Mouse (Mus musculus) kidney, postnatal 0 days (tissue): Measurements from ENCODE around the gene Hist1h2br. TPM values are rescaled to one million over a fixed set of nuclear protein-coding genes. Genes with fewer than 3 reads are reported as not detected.
A peak's percentile ranks its signal among the peaks of the same experiment; 100 is the strongest.
"Not testable (repeated sequence)": the region's sequence is repeated elsewhere in the genome, so short reads cannot be mapped to it uniquely, and the experiment has no call there.

Source experiments
- ATAC-seq: fragments of 200-750 bp; cut with Nextera tagmentation; replicated peaks from 2 replicates; pipeline ENCODE4 v1.8.0; 2017; ENCODE audit warnings: low read depth, moderate number of reproducible peaks, moderate TSS enrichment, moderate library complexity; ENCODE audit not compliant: low FRiP score
- DNase-seq: peaks from one replicate; pipeline ENCODE4 v3.0.0-alpha.2; 2016; ENCODE audit warnings: low spot score
- H3K27ac ChIP-seq: fragments of 300-500 bp; sonication (generic); 2 replicates; pipeline ENCODE4 v1.5.1; 2014; ENCODE audit warnings: mild to moderate bottlenecking
- H3K27me3 ChIP-seq: fragments of 300-500 bp; sonication (generic); 2 replicates; pipeline ENCODE4 v1.6.1; 2014; ENCODE audit warnings: low read length, mixed read lengths; ENCODE audit not compliant: insufficient read depth
- H3K36me3 ChIP-seq: fragments of 300-500 bp; sonication (generic); 2 replicates; pipeline ENCODE4 v1.6.1; 2014; ENCODE audit warnings: low read length, mixed read lengths; ENCODE audit not compliant: insufficient read depth
- H3K4me1 ChIP-seq: fragments of 300-500 bp; sonication (generic); replicated peaks from 2 replicates; pipeline ENCODE4 v1.6.1; 2014; ENCODE audit warnings: antibody characterized with exemption, low read length, mixed read lengths; ENCODE audit not compliant: insufficient read depth
- H3K4me2 ChIP-seq: fragments of 300-500 bp; sonication (generic); 2 replicates; pipeline ENCODE4 v1.6.1; 2014; ENCODE audit warnings: mild to moderate bottlenecking, low read length, moderate library complexity, mixed read lengths
- H3K4me3 ChIP-seq: fragments of 300-500 bp; sonication (generic); replicated peaks from 2 replicates; pipeline ENCODE4 v1.5.1; 2014; ENCODE audit warnings: low read depth, low read length
- H3K9ac ChIP-seq: fragments of 300-500 bp; sonication (generic); 2 replicates; pipeline ENCODE4 v1.6.1; 2014; ENCODE audit warnings: low read depth, low read length
- H3K9me3 ChIP-seq: fragments of 300-500 bp; sonication (generic); replicated peaks from 2 replicates; pipeline ENCODE4 v1.6.1; 2016; ENCODE audit warnings: low read length, inconsistent platforms, mixed read lengths
- CTCF ChIP-seq: IDR thresholded peaks from 2 replicates; pipeline ENCODE4 v1.5.1; 2016; ENCODE audit warnings: antibody characterized with exemption, low read depth, mild to moderate bottlenecking, moderate library complexity
- WGBS: fragments of 180-500 bp; shearing (Covaris S2); extraction: QIAGEN DNeasy Blood & Tissue Kit; methylation state at CpG from one replicate; pipeline ENCODE4 v1.1.7; 2014; 5-methylcytosine and 5-hydroxymethylcytosine counted together
- polyA plus RNA-seq: library from polyadenylated mRNA; unstranded; fragments of >200 nt; fragmentation: Nextera tagmentation; extraction: Ambion mirVana; gene quantifications from 2 replicates; pipeline ENCODE4 v1.2.1, GENCODE M21; 2015

Gene Hist1h2br
- polyA plus RNA-seq, 1 experiment from 2014 or later: 13.2 TPM

GRCm38 (mm10) chr13:21789925-21790324 is 43.6 kb upstream of the Hist1h2br start:
- Histone ChIP-seq H3K9me3 (no peaks in the 10 kb centered on the region), H3K4me1 (no peaks in the 10 kb centered on the region), H3K4me2 (no peak overlapping the region), H3K27me3 (no peaks in the 10 kb centered on the region), H3K27ac (no peak overlapping the region), H3K36me3 (no peaks in the 10 kb centered on the region), H3K9ac (no peak overlapping the region), H3K4me3 (no peak overlapping the region)
- 44% methylated on average over 6 of the region's 6 CpGs for WGBS
- no peak for TF ChIP-seq CTCF
- ATAC-seq (no peak), DNase-seq (no peak)

GRCm38 (mm10) chr13:21790601-21791283 is 42.8 kb upstream of the Hist1h2br start:
- Histone ChIP-seq H3K4me1 (no peaks in the 10 kb centered on the region), H3K4me3 (0 out of 2 replicates have a peak overlapping the region, but pooled peaks have one; percentile 5), H3K9ac (peak overlapping the region; percentile 6; the same call in 1 of the 2 replicates), H3K27ac (no peak overlapping the region), H3K27me3 (no peaks in the 10 kb centered on the region), H3K9me3 (no peaks in the 10 kb centered on the region), H3K36me3 (no peaks in the 10 kb centered on the region), H3K4me2 (peak overlapping the region; percentile 41)
- no peak for TF ChIP-seq CTCF
- 11% methylated on average over 18 of the region's 18 CpGs for WGBS
- ATAC-seq (no peak), DNase-seq (peak; percentile 52)

DNA sequence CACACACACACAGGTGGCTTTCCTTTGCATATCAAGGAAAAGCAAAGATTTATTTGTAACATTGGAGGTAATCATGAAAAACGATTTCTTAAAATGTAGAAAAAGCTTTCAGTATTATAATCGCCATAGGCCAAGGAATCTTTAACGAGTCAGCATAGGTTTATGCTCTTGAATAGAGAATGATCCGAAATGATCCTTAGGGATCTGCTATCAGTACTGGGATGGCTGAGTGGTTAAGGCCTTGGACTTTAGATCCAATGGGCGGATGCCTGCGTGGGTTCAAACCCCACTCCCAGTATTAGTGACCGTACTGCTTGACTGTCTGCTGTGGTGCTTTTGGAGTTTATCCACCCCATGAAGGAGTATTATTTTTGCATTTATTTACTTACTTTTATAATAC is 38.0 kb upstream of the Hist1h2br start:
- Histone ChIP-seq H3K36me3 (no peaks in the 10 kb centered on the region), H3K9ac (no peak overlapping the region), H3K4me2 (no peak overlapping the region), H3K4me1 (no peaks in the 10 kb centered on the region), H3K4me3 (no peak overlapping the region), H3K9me3 (no peaks in the 10 kb centered on the region), H3K27ac (no peak overlapping the region), H3K27me3 (no peaks in the 10 kb centered on the region)
- WGBS: 93% methylated on average over 7 of the region's 7 CpGs
- TF ChIP-seq CTCF: no peak
- ATAC-seq (no peak), DNase-seq (no peak)

- H3K4me2 ChIP-seq, H3K9ac ChIP-seq, H3K27ac ChIP-seq, H3K4me1 ChIP-seq, H3K27me3 ChIP-seq, DNase-seq, H3K4me3 ChIP-seq, ATAC-seq, H3K36me3 ChIP-seq, H3K9me3 ChIP-seq: not testable (repeated sequence)
These were observed 36.4 kb upstream of the Hist1h2br start for GRCm38 (mm10) chr13:21797163-21797562.

- not testable (repeated sequence) for H3K9me3 ChIP-seq, H3K27ac ChIP-seq, H3K27me3 ChIP-seq, H3K4me3 ChIP-seq, DNase-seq, H3K4me1 ChIP-seq, H3K4me2 ChIP-seq, H3K9ac ChIP-seq, H3K36me3 ChIP-seq
- WGBS: no CpG with 5 or more reads among the region's 4 CpGs
- peak; percentile 60 for ATAC-seq
These were observed 30.5 kb upstream of the Hist1h2br start for GRCm38 (mm10) chr13:21803058-21803457.

DNA sequence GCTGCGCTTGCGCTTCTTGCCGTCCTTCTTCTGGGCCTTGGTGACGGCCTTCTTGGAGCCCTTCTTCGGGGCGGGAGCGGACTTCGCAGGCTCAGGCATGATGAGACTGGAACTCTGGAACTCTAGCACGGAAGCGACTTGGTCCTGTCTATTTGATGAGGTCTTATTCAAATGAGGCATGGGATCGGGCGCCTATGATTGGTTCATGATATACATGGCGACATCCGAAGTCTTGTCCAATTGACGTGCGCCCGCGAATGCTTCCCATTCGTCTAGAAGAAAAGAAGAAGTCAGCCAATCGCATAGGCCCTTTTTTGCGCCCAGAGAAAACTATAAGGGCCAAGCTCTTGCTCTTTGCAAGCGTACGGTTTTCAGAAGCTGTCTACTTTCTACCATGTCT is 23.5 kb upstream of the Hist1h2br start, which contains the start of the genes Hist1h2bq and Hist1h2ao:
Gene Hist1h2bq (minus strand): TSS at position 125 of the 400 bp plus-strand sequence.
Gene Hist1h2ao (plus strand): TSS at position 393 of the 400 bp plus-strand sequence.
- H3K9me3 ChIP-seq, H3K4me2 ChIP-seq: not testable (repeated sequence)
- no CpG with 5 or more reads among the region's 23 CpGs for WGBS

DNA sequence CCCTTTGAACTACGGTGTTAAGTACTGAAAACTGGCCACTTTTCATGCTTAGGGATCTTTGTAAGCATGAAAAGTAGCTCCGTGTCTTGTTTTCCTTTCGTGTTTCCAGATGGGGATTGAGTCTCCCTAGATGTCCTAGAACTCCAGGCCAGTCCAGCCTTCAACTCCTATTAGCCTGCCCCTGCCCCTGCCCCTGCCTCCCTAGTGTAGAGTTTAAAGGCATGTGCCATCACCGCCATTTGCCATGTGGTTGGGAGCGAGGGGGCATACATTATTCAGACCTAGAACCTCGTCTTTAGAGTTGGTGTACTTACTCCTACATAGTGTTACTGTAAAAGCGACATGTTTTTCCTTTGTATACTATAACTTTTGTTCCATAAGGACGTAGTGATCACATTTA is 22.5 kb upstream of the Hist1h2br start:
- H3K9ac ChIP-seq, H3K4me3 ChIP-seq, H3K27ac ChIP-seq, H3K36me3 ChIP-seq, H3K4me2 ChIP-seq, DNase-seq, H3K9me3 ChIP-seq, H3K27me3 ChIP-seq, H3K4me1 ChIP-seq: not testable (repeated sequence)
- peak; percentile 20; the same call in 1 of the 2 replicates for ATAC-seq
- WGBS: no CpG with 5 or more reads among the region's 8 CpGs

More for the DNA sequence above, 23.5 kb upstream of the Hist1h2br start, which contains the start of the genes Hist1h2bq and Hist1h2ao:
- DNase-seq, H3K27ac ChIP-seq, H3K9ac ChIP-seq, H3K4me1 ChIP-seq, H3K4me3 ChIP-seq, H3K27me3 ChIP-seq, H3K36me3 ChIP-seq: not testable (repeated sequence)
- ATAC-seq: peak; percentile 97

GRCm38 (mm10) chr13:21811539-21811938 is 22.0 kb upstream of the Hist1h2br start, which contains the start of gene Hist1h4m:
Hist1h4m (plus strand) TSS chr13:21811746.
- not testable (repeated sequence) for H3K36me3 ChIP-seq, H3K4me1 ChIP-seq, H3K4me2 ChIP-seq, DNase-seq, H3K27ac ChIP-seq, H3K27me3 ChIP-seq, H3K9ac ChIP-seq, H3K9me3 ChIP-seq, H3K4me3 ChIP-seq
- ATAC-seq: peak; percentile 66
- WGBS: no CpG with 5 or more reads among the region's 24 CpGs

DNA sequence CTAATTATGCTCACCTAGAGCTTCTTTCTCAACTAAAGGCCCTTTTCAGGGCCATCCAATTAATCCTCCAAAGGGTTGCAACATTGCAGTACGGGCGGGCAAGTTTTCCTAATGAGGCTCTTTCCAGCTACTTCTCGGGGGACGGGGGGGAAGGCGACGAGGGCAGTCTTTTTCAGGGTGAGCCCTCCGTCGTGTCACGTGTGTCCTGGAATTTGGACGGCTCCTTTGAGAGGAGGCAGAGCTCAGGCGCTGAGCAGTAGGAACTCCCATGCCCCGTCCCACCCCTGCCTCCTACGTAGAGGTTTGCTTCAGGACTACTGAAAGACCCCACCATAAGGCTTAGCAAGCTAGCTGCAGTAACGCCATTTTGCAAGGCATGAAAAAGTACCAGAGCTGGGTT is 21.5 kb upstream of the Hist1h2br start:
- not testable (repeated sequence) for H3K4me2 ChIP-seq, H3K27me3 ChIP-seq, DNase-seq, H3K9ac ChIP-seq, H3K4me3 ChIP-seq, H3K27ac ChIP-seq, H3K36me3 ChIP-seq, H3K4me1 ChIP-seq, H3K9me3 ChIP-seq
- 0% methylated on average over 11 of the region's 14 CpGs for WGBS
- peak; percentile 34 for ATAC-seq
